Mouse (Mus musculus): ENCODE measurements around the gene Gm20388.

The Gm20388 gene

GRCm38 (mm10) chr8:121846815-121847214 lies 1936.2 kb downstream of the Gm20388 start:
- DNase-seq (ENCODE audit: low spot score): no peak

- no peak for DNase-seq (ENCODE audit: low spot score)
Observed at GRCm38 (mm10) chr8:121847261-121847822, 1936.7 kb downstream of the Gm20388 start.

- DNase-seq (ENCODE audit: low spot score): no peak
Observed at GRCm38 (mm10) chr8:121847987-121848386, 1937.3 kb downstream of the Gm20388 start.

GRCm38 (mm10) chr8:121848495-121848894 lies 1937.9 kb downstream of the Gm20388 start:
- no peak for DNase-seq (ENCODE audit: low spot score)

GRCm38 (mm10) chr8:121849303-121849702 lies 1938.7 kb downstream of the Gm20388 start:
- DNase-seq (ENCODE audit: low spot score): no peak

GRCm38 (mm10) chr8:121850018-121850417 lies 1939.4 kb downstream of the Gm20388 start:
- DNase-seq (ENCODE audit: low spot score): peak; percentile 76

GRCm38 (mm10) chr8:121850436-121850820 lies 1939.8 kb downstream of the Gm20388 start:
- no peak for DNase-seq (ENCODE audit: low spot score)

- DNase-seq (ENCODE audit: low spot score): peak; percentile 95
Observed at GRCm38 (mm10) chr8:121850821-121851470, 1940.3 kb downstream of the Gm20388 start.

- DNase-seq (ENCODE audit: low spot score): no peak
Observed at GRCm38 (mm10) chr8:121851716-121852115, 1941.1 kb downstream of the Gm20388 start.

- peak; percentile 22 for DNase-seq (ENCODE audit: low spot score)
Observed at GRCm38 (mm10) chr8:121852464-121852863, 1941.8 kb downstream of the Gm20388 start.

- no peak for DNase-seq (ENCODE audit: low spot score)
Observed at GRCm38 (mm10) chr8:121853586-121853985, 1942.9 kb downstream of the Gm20388 start.

- DNase-seq (ENCODE audit: low spot score): no peak
Observed at GRCm38 (mm10) chr8:121856071-121856746, 1945.6 kb downstream of the Gm20388 start.

GRCm38 (mm10) chr8:121857331-121857730 lies 1946.7 kb downstream of the Gm20388 start:
- DNase-seq (ENCODE audit: low spot score): no peak

- no peak for DNase-seq (ENCODE audit: low spot score)
Observed at GRCm38 (mm10) chr8:121857747-121858146, 1947.1 kb downstream of the Gm20388 start.

- no peak for DNase-seq (ENCODE audit: low spot score)
Observed at GRCm38 (mm10) chr8:121861276-121861675, 1950.6 kb downstream of the Gm20388 start.

GRCm38 (mm10) chr8:121861806-121862548 lies 1951.3 kb downstream of the Gm20388 start:
- DNase-seq (ENCODE audit: low spot score): no peak

GRCm38 (mm10) chr8:121865356-121865755 lies 1954.7 kb downstream of the Gm20388 start:
- DNase-seq (ENCODE audit: low spot score): no peak

- DNase-seq (ENCODE audit: low spot score): no peak
Observed at GRCm38 (mm10) chr8:121868196-121868595, 1957.6 kb downstream of the Gm20388 start.

GRCm38 (mm10) chr8:121868896-121869295 lies 1958.3 kb downstream of the Gm20388 start:
- DNase-seq (ENCODE audit: low spot score): no peak

- DNase-seq (ENCODE audit: low spot score): no peak
Observed at GRCm38 (mm10) chr8:121870190-121870589, 1959.5 kb downstream of the Gm20388 start.

- no peak for DNase-seq (ENCODE audit: low spot score)
Observed at GRCm38 (mm10) chr8:121871833-121872440, 1961.3 kb downstream of the Gm20388 start.

- DNase-seq (ENCODE audit: low spot score): no peak
Observed at GRCm38 (mm10) chr8:121874031-121874430, 1963.4 kb downstream of the Gm20388 start.

Data from T-cell, adult 2 months (primary cell).